Mouse (Mus musculus) kidney, adult 2 months (tissue): ENCODE measurements around the gene Psmd13.

Source experiments
- CTCF ChIP-seq: fragments of 200-500 bp; conservative IDR thresholded peaks from 2 replicates; pipeline ENCODE4 v1.5.1; 2011; ENCODE audit warnings: low read depth, mild to moderate bottlenecking, control low read depth, low read length, moderate library complexity, mixed read lengths; ENCODE audit not compliant: insufficient read depth, insufficient read length
- POLR2A ChIP-seq: fragments of 200-500 bp; IDR thresholded peaks from one replicate; pipeline ENCODE4 v1.6.1; 2011; ENCODE audit warnings: low read depth, low read length, control low read depth

- TF ChIP-seq CTCF (no peak), POLR2A (no peak)
Observed at GRCm38 (mm10) chr7:140836243-140837115, 45.3 kb upstream of the Psmd13 start.
